Mouse (Mus musculus) G1E (cell line): ENCODE results near the gene Me3.

Source experiments
- CTCF ChIP-seq: IDR thresholded peaks from 2 replicates; pipeline ENCODE4 v1.5.1; 2012; ENCODE audit warnings: low read depth, low read length, inconsistent platforms, mixed read lengths
- GATA1 ChIP-seq: IDR thresholded peaks from 2 replicates; pipeline ENCODE4 v1.6.1; 2012; ENCODE audit warnings: borderline replicate concordance, low read length, inconsistent platforms, mixed read lengths

DNA sequence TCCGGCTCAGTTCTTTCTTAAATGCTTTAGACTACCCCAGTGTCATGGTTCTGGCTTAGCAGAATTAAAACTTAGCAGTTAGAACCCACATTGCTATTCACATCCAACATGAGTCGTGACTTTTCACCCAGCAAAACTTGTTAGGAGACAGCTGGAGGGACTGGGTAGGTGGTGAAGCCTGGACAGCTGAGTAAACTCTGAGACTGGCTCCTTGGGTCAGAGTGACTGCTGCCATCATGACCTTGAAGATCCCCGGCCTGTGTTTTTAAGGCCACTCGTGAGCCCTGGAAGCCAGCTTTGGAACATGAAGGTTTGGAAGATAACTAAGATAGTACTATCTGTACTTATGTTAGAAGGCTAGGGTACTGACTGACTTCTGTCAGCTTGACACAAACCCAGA lies 35.4 kb downstream of the Me3 start:
- TF ChIP-seq GATA1 (no peak), CTCF (no peak)
